Mouse (Mus musculus): ENCODE measurements at regions not wholly inside any gene's neighbourhood (a gene's known extent, or its start where the extent isn't known, plus 50 kb on each side); places are given as distances from the start of the nearest gene placed in this dataset.

- TF ChIP-seq USF2 (conservative IDR thresholded peaks at IDR 0.05; ENCODE audit: low read depth, low read length) (no peak), CTCF (conservative IDR thresholded peaks at IDR 0.05 in 1 of 2, IDR thresholded peaks at IDR 0.05 in 1 of 2; ENCODE audit: low read depth in 2 of 2, low read length in 2 of 2) (no peak), TCF12 (IDR thresholded peaks at IDR 0.05; ENCODE audit: low read depth, low read length) (no peak), KAT2A (IDR thresholded peaks at IDR 0.05; ENCODE audit: insufficient replicate concordance, low read length) (no peak), BHLHE40 (IDR thresholded peaks at IDR 0.05; ENCODE audit: low read depth, low read length) (no peak), POLR2A (IDR thresholded peaks at IDR 0.05; ENCODE audit: low read depth, low read length) (no peak), MAZ (IDR thresholded peaks at IDR 0.05; ENCODE audit: low read depth, low read length) (no peak), EP300 (IDR thresholded peaks at IDR 0.05; ENCODE audit: low read length) (no peak), CHD1 (IDR thresholded peaks at IDR 0.05; ENCODE audit: low read depth, low read length) (no peak), MAX (IDR thresholded peaks at IDR 0.05; ENCODE audit: low read length) (no peak), JUND (conservative IDR thresholded peaks at IDR 0.05; ENCODE audit: low read depth, low read length) (no peak)
Measured at GRCm38 (mm10) chr8:118101346-118101745, 182.2 kb upstream of the Cdh13 start.
